Mouse (Mus musculus) 3T3-L1 (cell line): ENCODE measurements around the gene Fat1.
"Not testable (repeated sequence)": the region's sequence is repeated elsewhere in the genome, so short reads cannot be mapped to it uniquely, and the experiment has no call there.

Source experiments
- DNase-seq: peaks from one replicate; pipeline ENCODE4 v3.0.0-alpha.2; 2015; ENCODE audit warnings: low read depth, low spot score

Gene Fat1

GRCm38 (mm10) chr8:45064197-45064869, 129.1 kb downstream of the Fat1 start:
- no peak for DNase-seq

- DNase-seq = not testable (repeated sequence)
Observed at GRCm38 (mm10) chr8:45065391-45065790, 130.1 kb downstream of the Fat1 start.

- peak; percentile 81 for DNase-seq
Observed at GRCm38 (mm10) chr8:45068759-45069386, 133.6 kb downstream of the Fat1 start, which contains the start of gene Mtnr1a. Gene Mtnr1a (plus strand): TSS chr8:45069137.

GRCm38 (mm10) chr8:45070949-45071348, 135.7 kb downstream of the Fat1 start:
- DNase-seq = no peak

GRCm38 (mm10) chr8:45080850-45081249, 145.6 kb downstream of the Fat1 start:
- no peak for DNase-seq

GRCm38 (mm10) chr8:45093599-45093998, 158.4 kb downstream of the Fat1 start:
- DNase-seq = no peak
